Mouse (Mus musculus): ENCODE results near the gene Sesn1. TPM values are rescaled to one million over a fixed set of nuclear protein-coding genes. Genes with fewer than 3 reads are reported as not detected.
A peak's percentile ranks its signal among the peaks of the same experiment; 100 is the strongest.

The Sesn1 gene
- polyA plus RNA-seq, 1 experiment: 4.5 TPM

DNA sequence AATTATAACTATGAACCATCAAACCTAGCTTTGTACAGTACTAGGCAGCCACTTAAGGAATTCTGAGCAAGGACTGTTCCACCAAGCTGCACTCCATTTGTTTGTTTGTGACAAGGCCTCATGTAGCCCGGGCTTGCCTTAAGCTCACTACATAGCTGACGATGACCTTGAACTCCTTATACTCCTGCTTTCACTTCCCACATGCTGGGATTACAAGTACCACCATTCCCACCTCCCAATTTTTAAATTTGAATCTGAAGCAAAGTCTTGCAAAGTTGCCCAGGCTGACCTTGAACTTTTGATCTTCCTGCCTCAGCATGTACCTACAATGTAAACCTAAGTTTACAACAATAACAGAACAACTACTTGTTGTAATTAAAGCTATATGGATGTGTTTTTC is 20.2 kb downstream of the Sesn1 start:
- Histone ChIP-seq H3K4me1 (peaks cover 63% of the 10 kb centered on the region), H3K4me3 (replicated peaks) (no peak overlapping the region), H3K9me3 (no peaks in the 10 kb centered on the region), H3K36me3 (replicated peaks; ENCODE audit: low read length) (peaks cover 3% of the 10 kb centered on the region), H3K27me3 (replicated peaks) (no peaks in the 10 kb centered on the region)
- no peak for TF ChIP-seq FLI1 (IDR thresholded peaks at IDR 0.05; ENCODE audit: low read length)
- TF ChIP-seq GATA1 (IDR thresholded peaks at IDR 0.05; ENCODE audit: borderline replicate concordance, low read length): no peak

- TF ChIP-seq GATA1 (IDR thresholded peaks at IDR 0.05; ENCODE audit: borderline replicate concordance, low read length): no peak
- TF ChIP-seq FLI1 (IDR thresholded peaks at IDR 0.05; ENCODE audit: low read length): no peak
- Histone ChIP-seq H3K36me3 (replicated peaks; ENCODE audit: low read length) (peaks cover 3% of the 10 kb centered on the region), H3K4me1 (peaks cover 60% of the 10 kb centered on the region), H3K27me3 (replicated peaks) (no peaks in the 10 kb centered on the region), H3K4me3 (replicated peaks) (no peak overlapping the region), H3K9me3 (no peaks in the 10 kb centered on the region)
Measured at GRCm38 (mm10) chr10:41830445-41830844, 20.7 kb downstream of the Sesn1 start.

DNA sequence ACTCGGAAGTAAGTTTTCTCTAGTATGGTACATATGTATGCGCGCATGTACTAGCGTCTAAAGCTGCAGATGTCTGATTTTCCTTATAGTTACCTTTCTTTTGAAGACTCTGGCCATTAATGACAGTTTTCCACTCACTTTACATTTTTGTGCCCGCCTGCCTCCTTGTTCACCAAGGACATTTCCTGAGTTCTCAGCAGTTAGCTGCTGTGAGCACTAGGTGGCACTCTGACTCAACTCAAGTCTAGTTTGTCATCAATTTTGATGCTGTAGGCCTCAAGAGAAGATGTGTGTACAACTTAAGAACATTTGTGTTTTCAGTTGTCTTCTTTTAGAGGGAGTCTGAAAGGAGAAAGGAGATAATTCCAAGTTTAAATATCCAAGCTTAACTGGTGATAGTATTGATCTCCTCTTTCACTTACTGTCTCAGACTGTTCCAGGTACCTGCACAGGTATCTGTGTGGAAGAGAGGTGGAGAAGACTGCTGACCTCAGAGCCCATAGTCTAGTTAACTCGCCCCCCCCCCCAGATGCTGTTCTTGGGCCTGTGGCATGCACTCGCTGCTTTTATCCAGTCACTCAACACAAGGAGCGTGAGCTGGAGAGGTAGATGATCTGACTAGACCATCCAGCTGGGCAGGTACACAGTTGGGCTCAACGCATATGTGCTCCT is 21.3 kb downstream of the Sesn1 start:
- H3K4me3 ChIP-seq (replicated peaks): no peak overlapping the region
- TF ChIP-seq FLI1 (IDR thresholded peaks at IDR 0.05; ENCODE audit: low read length) (no peak), GATA1 (IDR thresholded peaks at IDR 0.05; ENCODE audit: borderline replicate concordance, low read length) (no peak)
- no peaks in the 10 kb centered on the region for H3K27me3 ChIP-seq (replicated peaks)
- H3K36me3 ChIP-seq (replicated peaks; ENCODE audit: low read length): peaks cover 2% of the 10 kb centered on the region
- no peaks in the 10 kb centered on the region for H3K9me3 ChIP-seq
- H3K4me1 ChIP-seq: peaks cover 57% of the 10 kb centered on the region

DNA sequence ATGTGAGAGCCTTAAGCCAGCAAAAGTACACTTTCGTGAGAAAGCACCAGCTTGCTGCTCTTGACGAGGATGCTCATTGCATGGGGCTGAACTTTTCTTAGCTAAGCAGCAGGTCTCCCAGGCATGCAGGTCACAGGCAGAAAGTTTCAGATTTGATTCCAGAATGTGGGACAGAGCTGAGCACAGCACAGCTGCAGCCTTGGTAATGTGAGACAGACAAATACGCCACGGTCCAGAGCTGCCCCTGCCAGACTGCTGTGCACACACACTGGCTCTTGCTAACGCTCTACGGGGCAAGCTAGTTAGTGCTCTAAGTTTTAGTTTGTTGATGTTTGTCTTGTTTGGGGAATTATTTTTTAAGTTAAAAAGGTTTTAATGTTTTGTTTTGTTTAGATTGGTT is 22.5 kb downstream of the Sesn1 start:
- no peak overlapping the region for H3K4me3 ChIP-seq (replicated peaks)
- no peaks in the 10 kb centered on the region for H3K27me3 ChIP-seq (replicated peaks)
- TF ChIP-seq GATA1 (IDR thresholded peaks at IDR 0.05; ENCODE audit: borderline replicate concordance, low read length) (no peak), FLI1 (IDR thresholded peaks at IDR 0.05; ENCODE audit: low read length) (no peak)
- peaks cover 45% of the 10 kb centered on the region for H3K4me1 ChIP-seq
- peaks cover 6% of the 10 kb centered on the region for H3K36me3 ChIP-seq (replicated peaks; ENCODE audit: low read length)
- H3K9me3 ChIP-seq: peaks cover 6% of the 10 kb centered on the region

DNA sequence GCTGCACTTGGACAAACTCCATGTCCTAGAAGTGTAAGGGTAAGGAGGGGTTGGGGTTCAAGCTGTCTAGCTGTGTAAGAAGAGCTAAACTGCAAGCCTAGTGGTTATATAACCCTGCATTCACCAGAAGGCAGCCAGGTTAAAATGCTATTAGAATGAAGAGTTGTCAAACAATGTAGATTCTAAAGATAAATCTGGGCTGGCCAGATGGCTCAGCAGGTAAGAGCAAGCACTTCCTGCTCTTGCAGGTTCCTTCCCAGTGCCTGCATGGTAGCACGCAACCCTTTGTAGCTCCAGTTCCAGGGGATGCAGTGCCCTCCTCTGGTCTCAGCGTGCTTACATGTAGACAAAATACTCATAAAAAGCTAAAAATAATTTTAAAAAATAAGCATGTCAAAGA is 24.4 kb downstream of the Sesn1 start:
- Histone ChIP-seq H3K4me3 (replicated peaks) (no peak overlapping the region), H3K4me1 (peaks cover 42% of the 10 kb centered on the region), H3K27me3 (replicated peaks) (no peaks in the 10 kb centered on the region), H3K36me3 (replicated peaks; ENCODE audit: low read length) (peaks cover 13% of the 10 kb centered on the region), H3K9me3 (peaks cover 6% of the 10 kb centered on the region)
- TF ChIP-seq FLI1 (IDR thresholded peaks at IDR 0.05; ENCODE audit: low read length): no peak
- no peak for TF ChIP-seq GATA1 (IDR thresholded peaks at IDR 0.05; ENCODE audit: borderline replicate concordance, low read length)

- TF ChIP-seq FLI1 (IDR thresholded peaks at IDR 0.05; ENCODE audit: low read length) (no peak), GATA1 (IDR thresholded peaks at IDR 0.05; ENCODE audit: borderline replicate concordance, low read length) (no peak)
- Histone ChIP-seq H3K36me3 (replicated peaks; ENCODE audit: low read length) (peaks cover 15% of the 10 kb centered on the region), H3K4me3 (replicated peaks) (no peak overlapping the region), H3K27me3 (replicated peaks) (no peaks in the 10 kb centered on the region), H3K4me1 (peaks cover 21% of the 10 kb centered on the region), H3K9me3 (peaks cover 10% of the 10 kb centered on the region)
Measured at GRCm38 (mm10) chr10:41838911-41839310, 29.2 kb downstream of the Sesn1 start.

DNA sequence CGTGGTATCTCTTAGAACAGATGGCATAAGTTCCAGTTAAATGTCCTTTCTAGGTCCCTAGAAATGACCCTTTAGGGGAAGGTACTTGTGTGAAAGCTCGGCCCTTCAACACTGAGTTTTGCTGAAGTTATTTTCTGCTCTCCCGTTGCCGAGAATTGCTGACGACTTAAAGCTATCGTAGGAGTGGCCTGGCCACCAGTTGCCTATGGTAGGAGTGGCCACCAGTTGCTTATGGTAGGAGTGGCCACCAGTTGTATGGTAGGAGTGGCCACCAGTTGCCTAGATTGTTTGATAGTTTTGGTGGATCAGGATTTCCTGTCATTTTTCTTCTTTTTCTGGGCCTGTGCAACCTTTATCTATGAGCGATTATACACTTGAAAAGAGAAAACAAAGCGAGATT is 38.0 kb downstream of the Sesn1 start:
- TF ChIP-seq GATA1 (IDR thresholded peaks at IDR 0.05; ENCODE audit: borderline replicate concordance, low read length) (no peak), FLI1 (IDR thresholded peaks at IDR 0.05; ENCODE audit: low read length) (no peak)
- Histone ChIP-seq H3K27me3 (replicated peaks) (no peaks in the 10 kb centered on the region), H3K36me3 (replicated peaks; ENCODE audit: low read length) (peaks cover 7% of the 10 kb centered on the region), H3K9me3 (no peaks in the 10 kb centered on the region), H3K4me3 (replicated peaks) (no peak overlapping the region), H3K4me1 (peaks cover 23% of the 10 kb centered on the region)

GRCm38 (mm10) chr10:41848721-41849120 is 39.0 kb downstream of the Sesn1 start:
- H3K4me3 ChIP-seq (replicated peaks): no peak overlapping the region
- H3K36me3 ChIP-seq (replicated peaks; ENCODE audit: low read length): peaks cover 7% of the 10 kb centered on the region
- H3K27me3 ChIP-seq (replicated peaks): no peaks in the 10 kb centered on the region
- no peaks in the 10 kb centered on the region for H3K9me3 ChIP-seq
- peaks cover 23% of the 10 kb centered on the region for H3K4me1 ChIP-seq
- TF ChIP-seq FLI1 (IDR thresholded peaks at IDR 0.05; ENCODE audit: low read length) (no peak), GATA1 (IDR thresholded peaks at IDR 0.05; ENCODE audit: borderline replicate concordance, low read length) (no peak)

DNA sequence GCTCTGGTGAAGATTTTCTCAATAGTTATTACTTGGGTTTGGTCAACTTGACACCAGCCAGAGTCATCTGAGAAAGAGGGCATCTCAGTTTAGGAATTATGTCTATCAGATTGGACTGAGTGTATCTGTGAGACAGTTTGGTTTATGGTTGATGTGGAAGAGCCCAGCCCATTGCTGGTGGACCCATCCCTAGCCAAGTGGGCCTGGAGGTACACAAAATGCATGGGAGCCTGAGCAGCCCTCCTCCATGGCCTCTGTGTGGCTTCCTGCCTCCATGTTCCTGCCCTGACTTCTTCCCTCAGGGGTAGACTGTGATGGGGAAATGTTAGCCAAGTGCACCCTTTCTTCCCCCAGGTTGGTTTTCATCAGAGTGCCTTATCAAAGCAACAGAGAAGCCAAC is 50.1 kb downstream of the Sesn1 start:
- Histone ChIP-seq H3K36me3 (replicated peaks; ENCODE audit: low read length) (peaks cover 12% of the 10 kb centered on the region), H3K4me3 (replicated peaks) (peak overlapping the region; percentile 53), H3K9me3 (no peaks in the 10 kb centered on the region), H3K4me1 (peaks cover 28% of the 10 kb centered on the region), H3K27me3 (replicated peaks) (no peaks in the 10 kb centered on the region)
- TF ChIP-seq FLI1 (IDR thresholded peaks at IDR 0.05; ENCODE audit: low read length): no peak
- no peak for TF ChIP-seq GATA1 (IDR thresholded peaks at IDR 0.05; ENCODE audit: borderline replicate concordance, low read length)

GRCm38 (mm10) chr10:41860275-41860688 is 50.5 kb downstream of the Sesn1 start:
- Histone ChIP-seq H3K4me1 (peaks cover 28% of the 10 kb centered on the region), H3K4me3 (replicated peaks) (no peak overlapping the region), H3K36me3 (replicated peaks; ENCODE audit: low read length) (peaks cover 12% of the 10 kb centered on the region), H3K27me3 (replicated peaks) (no peaks in the 10 kb centered on the region), H3K9me3 (no peaks in the 10 kb centered on the region)
- TF ChIP-seq GATA1 (IDR thresholded peaks at IDR 0.05; ENCODE audit: borderline replicate concordance, low read length) (no peak), FLI1 (IDR thresholded peaks at IDR 0.05; ENCODE audit: low read length) (no peak)
